Mouse (Mus musculus): Measurements from ENCODE around the gene Mthfd1l. TPM values are rescaled to one million over a fixed set of nuclear protein-coding genes. Genes with fewer than 3 reads are reported as not detected.

Gene Mthfd1l
- total RNA-seq, 2 experiments from 2014 or later = 0.42 to 0.48 TPM

GRCm38 (mm10) chr10:4164681-4165080 is 191.8 kb downstream of the Mthfd1l start:
- no peak for DNase-seq

GRCm38 (mm10) chr10:4168222-4168798 is 195.4 kb downstream of the Mthfd1l start:
- Histone ChIP-seq H3K4me3 (no peak overlapping the region), H3K27ac (no peak overlapping the region)
- no peak for TF ChIP-seq CTCF (IDR thresholded peaks at IDR 0.05)
- DNase-seq = no peak
- intact Hi-C loops (cut with DNase I) = no loop called here

More at GRCm38 (mm10) chr10:4164681-4165080, 191.8 kb downstream of the Mthfd1l start:
- Histone ChIP-seq H3K27ac (no peak overlapping the region), H3K4me3 (no peak overlapping the region)
- intact Hi-C loops (cut with DNase I) = no loop called here
- TF ChIP-seq CTCF (IDR thresholded peaks at IDR 0.05) = no peak

- Histone ChIP-seq H3K27ac (no peak overlapping the region), H3K4me3 (no peak overlapping the region)
- intact Hi-C loops (cut with DNase I) = no loop called here
- TF ChIP-seq CTCF (IDR thresholded peaks at IDR 0.05) = no peak
- DNase-seq = no peak
Observed at GRCm38 (mm10) chr10:4174229-4174628, 201.3 kb downstream of the Mthfd1l start.

- Histone ChIP-seq H3K4me3 (no peak overlapping the region), H3K27ac (no peak overlapping the region)
- no peak for TF ChIP-seq CTCF (IDR thresholded peaks at IDR 0.05)
- intact Hi-C loops (cut with DNase I) = no loop called here
- DNase-seq = no peak
Observed at GRCm38 (mm10) chr10:4174717-4175116, 201.8 kb downstream of the Mthfd1l start.

GRCm38 (mm10) chr10:4177285-4177684 is 204.4 kb downstream of the Mthfd1l start:
- intact Hi-C loops (cut with DNase I) = no loop called here
- TF ChIP-seq CTCF (IDR thresholded peaks at IDR 0.05) = no peak

GRCm38 (mm10) chr10:4179049-4179790 is 206.3 kb downstream of the Mthfd1l start:
- no peak overlapping the region for H3K27ac ChIP-seq
- no peak overlapping the region for H3K4me3 ChIP-seq
- no peak for TF ChIP-seq CTCF (IDR thresholded peaks at IDR 0.05)
- intact Hi-C loops (cut with DNase I) = no loop called here
- DNase-seq = no peak

More at GRCm38 (mm10) chr10:4177285-4177684, 204.4 kb downstream of the Mthfd1l start:
- H3K4me3 ChIP-seq = no peak overlapping the region
- no peak for DNase-seq
- no peak overlapping the region for H3K27ac ChIP-seq

GRCm38 (mm10) chr10:4181953-4182352 is 209.0 kb downstream of the Mthfd1l start:
- intact Hi-C loops (cut with DNase I) = no loop called here
- H3K4me3 ChIP-seq = no peak overlapping the region
- DNase-seq = no peak
- no peak for TF ChIP-seq CTCF (IDR thresholded peaks at IDR 0.05)
- H3K27ac ChIP-seq = no peak overlapping the region

GRCm38 (mm10) chr10:4182406-4182805 is 209.5 kb downstream of the Mthfd1l start:
- intact Hi-C loops (cut with DNase I) = no loop called here
- no peak for DNase-seq
- Histone ChIP-seq H3K4me3 (no peak overlapping the region), H3K27ac (no peak overlapping the region)
- no peak for TF ChIP-seq CTCF (IDR thresholded peaks at IDR 0.05)

- Histone ChIP-seq H3K27ac (no peak overlapping the region), H3K4me3 (no peak overlapping the region)
- peak; percentile 60 for DNase-seq
- TF ChIP-seq CTCF (IDR thresholded peaks at IDR 0.05) = no peak
- intact Hi-C loops (cut with DNase I) = no loop called here
Observed at GRCm38 (mm10) chr10:4188614-4189402, 215.9 kb downstream of the Mthfd1l start.

GRCm38 (mm10) chr10:4189422-4189821 is 216.5 kb downstream of the Mthfd1l start:
- DNase-seq = no peak
- no peak overlapping the region for H3K27ac ChIP-seq
- no peak for TF ChIP-seq CTCF (IDR thresholded peaks at IDR 0.05)
- H3K4me3 ChIP-seq = no peak overlapping the region
- intact Hi-C loops (cut with DNase I) = no loop called here

GRCm38 (mm10) chr10:4198978-4199377 is 226.1 kb downstream of the Mthfd1l start:
- no peak for DNase-seq
- TF ChIP-seq CTCF (IDR thresholded peaks at IDR 0.05) = no peak
- H3K27ac ChIP-seq = no peak overlapping the region
- intact Hi-C loops (cut with DNase I) = no loop called here
- H3K4me3 ChIP-seq = no peak overlapping the region

GRCm38 (mm10) chr10:4199926-4200325 is 227.0 kb downstream of the Mthfd1l start:
- no peak for TF ChIP-seq CTCF (IDR thresholded peaks at IDR 0.05)
- no peak for DNase-seq
- Histone ChIP-seq H3K27ac (no peak overlapping the region), H3K4me3 (no peak overlapping the region)
- intact Hi-C loops (cut with DNase I) = no loop called here

GRCm38 (mm10) chr10:4200546-4201104 is 227.7 kb downstream of the Mthfd1l start:
- Histone ChIP-seq H3K4me3 (no peak overlapping the region), H3K27ac (no peak overlapping the region)
- no peak for TF ChIP-seq CTCF (IDR thresholded peaks at IDR 0.05)
- intact Hi-C loops (cut with DNase I) = no loop called here
- no peak for DNase-seq

All from gastrocnemius, adult 2 months (tissue).